Mouse (Mus musculus) gastrocnemius, postnatal 4 days (tissue): ENCODE results near the gene Amotl2. TPM values are rescaled to one million over a fixed set of nuclear protein-coding genes. Genes with fewer than 3 reads are reported as not detected.

Experiments
- DNase-seq, 2 experiments: peaks; one replicate each; pipeline ENCODE4 v3.0.0; 2021 to 2022; ENCODE audit warnings: low spot score in 2 of 2, mixed read lengths in 2 of 2
- long read RNA-seq, 2 experiments: library from polyadenylated mRNA; stranded (forward); transcript quantifications; one replicate each; pipeline ENCODE4 v2.0.0; 2021
- total RNA-seq, 2 experiments: library from RNA; stranded (reverse); gene quantifications; 2 replicates each; pipeline ENCODE4 v1.2.3; 2021

Gene Amotl2
- 10 to 100 TPM; 58.1 to 61.2 TPM for total RNA-seq
- long read RNA-seq, experiment 1, full-length matches to known transcripts, result 48 of 74 reads
- long read RNA-seq, experiment 1, partial matches to known transcripts, result 13 of 74 reads
- long read RNA-seq, experiment 1, other reads (novel, unspliced or antisense), result 13 of 74 reads
- long read RNA-seq, experiment 2, full-length matches to known transcripts, result 72 of 110 reads
- long read RNA-seq, experiment 2, partial matches to known transcripts, result 20 of 110 reads
- long read RNA-seq, experiment 2, other reads (novel, unspliced or antisense), result 18 of 110 reads

DNA sequence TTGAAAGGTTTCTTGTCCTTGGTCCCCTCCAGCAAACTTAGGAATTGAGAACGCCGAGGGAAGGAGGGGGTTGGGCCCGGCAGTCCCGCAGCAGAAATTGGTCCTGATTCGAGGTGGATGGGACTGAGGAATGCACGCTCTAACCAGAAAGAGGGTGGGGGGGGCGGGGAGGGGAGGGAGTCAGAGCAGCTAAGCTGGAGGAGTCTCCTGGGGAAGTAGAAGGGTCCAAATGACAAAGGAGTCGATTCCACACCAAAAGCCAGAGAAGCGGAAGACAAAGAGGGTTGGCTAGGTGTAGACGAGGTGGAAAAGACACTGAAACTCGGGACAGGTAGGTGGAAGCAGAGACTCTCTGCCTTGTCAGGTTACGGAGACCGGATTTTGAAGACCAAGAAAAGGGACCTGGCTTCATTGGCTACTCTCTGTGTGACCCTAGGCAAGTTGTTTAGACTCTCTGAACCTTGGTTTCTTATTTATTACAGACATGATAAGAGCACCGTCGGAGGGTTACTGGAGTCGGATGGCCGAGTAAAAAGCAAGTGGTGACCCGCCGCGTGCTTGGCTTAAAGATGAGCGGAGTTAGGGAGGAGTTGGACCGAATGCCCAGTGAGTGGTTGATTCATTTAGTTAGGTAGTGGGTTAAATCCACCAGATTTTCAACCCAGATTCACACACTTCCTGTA lies at the start of gene Amotl2:
Gene Amotl2, plus strand, starts transcription at position 192 of the 683 bp plus-strand sequence.
- DNase-seq, result no peak

DNA sequence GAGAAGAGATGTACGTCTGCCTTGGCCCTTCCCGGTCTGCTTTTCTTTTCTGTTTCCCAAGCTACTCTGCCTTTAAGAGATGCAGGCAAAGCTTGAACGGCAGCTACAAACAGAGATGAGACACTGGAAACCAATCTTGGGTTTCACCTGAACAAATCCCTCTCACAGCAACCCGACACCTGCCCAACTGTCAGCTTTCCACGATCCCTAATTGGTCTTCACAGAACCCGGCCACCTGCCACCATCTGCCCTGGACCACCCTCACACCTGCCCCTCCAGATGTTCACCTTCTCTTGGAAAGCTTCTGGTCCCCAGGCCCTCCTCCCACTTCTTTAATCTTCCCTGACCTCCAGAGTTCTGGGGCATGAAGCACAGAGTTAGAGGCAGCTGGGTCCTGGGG lies 48.4 kb upstream of the Amotl2 start:
- DNase-seq, result no peak

DNA sequence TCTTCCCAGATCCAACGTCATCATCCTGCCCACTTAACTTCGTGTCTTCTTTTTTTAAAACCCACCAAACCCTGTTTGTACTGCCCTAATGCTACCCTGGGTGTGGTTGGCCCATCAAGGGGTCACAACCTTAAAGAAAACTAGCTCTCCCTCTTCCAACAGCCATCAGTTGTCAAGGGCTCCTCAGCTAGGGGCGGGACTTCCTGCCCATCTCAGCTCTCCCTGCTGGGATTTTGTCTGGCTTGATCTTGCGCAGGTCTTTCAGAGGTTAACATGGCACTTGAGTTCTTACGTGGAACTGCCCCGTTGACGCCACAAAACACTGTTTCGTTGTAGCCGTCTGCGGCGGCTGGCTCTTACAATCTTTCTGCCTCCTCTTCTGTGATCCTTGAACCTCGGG lies 47.6 kb upstream of the Amotl2 start:
- no peak for DNase-seq

DNA sequence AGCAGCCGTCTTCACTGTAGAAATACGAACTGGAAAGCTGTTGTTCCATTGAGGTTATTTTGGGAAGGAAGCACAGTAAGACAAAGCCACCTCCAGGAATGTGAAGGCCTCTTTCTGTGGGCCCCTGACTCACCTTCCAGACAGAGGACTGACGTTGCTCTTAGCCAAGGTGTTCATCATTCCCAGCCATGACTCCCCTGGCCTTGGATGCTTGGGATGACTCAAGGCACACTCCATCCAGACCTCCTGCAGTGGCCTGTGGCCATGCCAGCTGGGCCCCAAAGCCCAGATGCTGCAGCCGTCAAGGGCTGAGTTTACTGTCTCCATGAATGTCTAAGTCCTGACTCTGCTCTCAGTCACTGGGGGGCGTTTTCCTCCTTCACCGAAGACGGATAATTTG lies 43.1 kb upstream of the Amotl2 start:
- DNase-seq, result no peak

DNA sequence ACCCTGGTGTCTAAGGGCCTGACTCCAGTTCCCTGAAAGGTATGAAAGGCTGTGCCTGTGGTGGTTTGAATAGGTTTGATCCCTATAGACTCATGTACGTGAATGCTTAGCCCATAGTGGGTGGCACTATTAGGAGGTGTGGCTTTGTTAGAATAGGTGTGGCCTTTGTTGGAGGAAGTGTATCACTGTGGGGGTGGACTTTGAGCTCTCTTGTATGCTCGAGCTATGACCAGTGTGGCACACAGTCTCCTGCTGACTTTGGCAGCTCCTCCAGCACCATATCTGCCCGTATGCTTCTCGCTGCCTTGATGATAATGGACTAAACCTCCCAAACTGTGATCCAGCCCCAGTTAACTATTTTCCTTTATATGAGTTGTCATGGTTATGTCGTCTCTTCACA lies 40.5 kb upstream of the Amotl2 start:
- DNase-seq, result no peak

DNA sequence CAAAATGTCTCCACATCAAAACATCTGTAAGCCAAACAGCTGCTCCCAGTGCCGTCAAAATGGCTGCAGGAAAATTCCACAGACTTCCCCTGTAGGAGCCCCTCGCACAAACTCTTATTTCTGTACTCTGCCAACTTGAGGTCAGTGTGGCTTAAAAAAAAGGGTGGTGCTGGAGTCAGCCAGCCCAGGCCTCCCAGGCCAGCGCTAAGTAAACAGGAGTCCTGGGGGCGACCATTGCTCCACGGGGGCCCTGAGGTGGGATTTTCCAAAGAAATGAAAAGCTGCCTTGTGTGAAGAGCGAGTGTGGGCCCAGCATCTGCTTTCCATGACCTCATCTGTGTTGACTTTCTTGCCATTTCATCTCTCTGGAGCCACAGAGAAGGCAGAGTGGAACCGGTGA lies 35.0 kb upstream of the Amotl2 start:
- DNase-seq, result no peak

DNA sequence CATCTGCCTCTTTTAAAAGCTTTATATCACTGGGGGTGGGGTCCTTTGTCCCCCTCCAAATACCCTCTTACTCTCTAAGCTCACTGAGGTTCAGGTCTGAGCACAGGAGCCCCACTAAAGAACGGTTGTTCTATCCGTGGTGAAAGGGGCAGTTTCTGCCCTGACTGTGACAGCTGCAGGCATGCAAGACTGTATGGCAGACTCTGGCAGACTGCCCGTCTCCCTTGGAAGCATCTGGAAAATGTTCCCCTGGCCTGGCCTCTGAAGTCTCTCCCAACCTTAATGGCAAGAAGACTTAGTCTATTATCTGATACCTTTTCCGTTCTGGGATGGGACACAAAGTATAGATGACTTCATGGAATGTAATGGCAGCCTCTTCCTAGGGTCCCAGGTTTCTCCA lies 28.5 kb upstream of the Amotl2 start:
- DNase-seq, result peak in 1 of 2 experiments; percentile 67

DNA sequence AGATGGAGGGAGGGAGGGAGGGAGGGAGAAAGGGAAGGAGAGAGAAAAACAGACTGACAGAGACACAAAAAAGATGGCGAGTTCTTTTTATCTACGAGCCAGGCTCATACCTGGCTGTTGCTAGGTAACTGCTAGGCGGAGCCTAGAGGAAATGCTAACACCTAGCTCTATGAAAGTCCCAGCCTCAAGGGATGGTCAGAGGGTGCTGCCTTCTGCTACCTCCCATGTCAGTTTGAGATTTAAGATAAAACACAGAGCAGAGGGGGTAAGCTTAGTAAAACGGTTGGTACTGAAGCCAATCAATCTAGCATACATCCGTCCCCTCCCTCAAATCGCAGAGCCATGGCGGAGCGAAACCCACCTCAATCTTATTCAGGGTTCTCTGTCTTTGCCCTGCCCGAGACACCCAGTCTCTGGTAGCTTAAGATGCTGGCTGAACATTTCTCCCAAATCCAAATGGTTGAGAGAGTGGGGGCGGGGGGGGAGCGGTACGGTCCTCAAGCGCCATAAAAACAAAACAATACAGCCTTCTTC lies 27.0 kb upstream of the Amotl2 start:
- DNase-seq, result no peak

DNA sequence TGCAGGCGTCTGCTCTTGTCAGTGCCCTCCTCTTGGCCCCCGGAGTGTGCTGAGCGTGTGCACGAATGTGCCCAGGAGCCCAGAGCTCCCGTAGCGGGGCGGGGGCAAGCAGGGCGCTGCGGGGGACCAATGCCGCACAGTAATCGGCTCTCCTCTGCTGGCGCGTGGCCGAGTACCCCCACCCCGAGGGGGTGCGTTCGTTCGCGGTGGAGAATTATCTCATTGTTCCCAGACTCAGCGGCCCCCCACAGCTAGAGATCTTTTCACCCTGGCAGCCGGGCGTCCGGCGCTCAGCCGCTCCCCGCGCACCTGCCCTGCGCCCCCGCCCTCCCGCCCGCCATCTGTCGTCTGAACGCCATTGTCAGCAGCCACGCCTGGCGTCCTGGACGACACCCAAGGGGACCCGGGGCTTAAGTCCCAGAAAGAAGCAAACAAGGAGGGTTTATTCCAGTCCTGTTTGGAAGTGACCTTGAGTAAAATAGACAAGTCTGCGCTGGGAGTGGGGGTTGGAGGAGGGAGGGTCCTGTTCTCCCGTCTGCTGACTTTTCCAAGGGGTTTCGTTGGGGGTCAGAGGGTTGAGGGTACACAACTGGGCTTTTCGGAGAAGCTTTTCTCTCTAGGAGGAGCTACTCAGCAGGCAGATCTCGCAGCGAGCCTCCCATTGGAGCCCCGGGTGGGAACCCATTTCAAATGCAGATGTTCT lies 26.4 kb upstream of the Amotl2 start:
- DNase-seq, result peak; percentile 56 to 69

DNA sequence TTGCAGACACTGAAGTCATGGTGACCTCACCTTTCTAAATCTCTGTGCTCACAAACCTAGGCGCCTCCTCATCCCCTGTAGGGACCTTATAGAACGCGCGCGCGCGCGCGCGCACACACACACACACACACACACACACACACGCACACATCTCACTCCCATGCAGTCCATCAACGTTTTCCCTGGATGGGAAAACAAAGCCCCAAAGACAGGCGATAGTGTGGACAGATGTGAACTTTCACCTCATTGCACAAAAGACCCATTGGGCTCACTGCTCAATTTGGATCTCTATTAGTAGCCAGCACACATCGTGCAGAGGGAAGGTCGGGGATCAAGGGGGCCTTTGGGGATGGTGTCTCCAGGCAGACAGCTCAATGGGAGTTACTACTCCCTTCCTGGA lies 25.6 kb upstream of the Amotl2 start:
- DNase-seq, result no peak

DNA sequence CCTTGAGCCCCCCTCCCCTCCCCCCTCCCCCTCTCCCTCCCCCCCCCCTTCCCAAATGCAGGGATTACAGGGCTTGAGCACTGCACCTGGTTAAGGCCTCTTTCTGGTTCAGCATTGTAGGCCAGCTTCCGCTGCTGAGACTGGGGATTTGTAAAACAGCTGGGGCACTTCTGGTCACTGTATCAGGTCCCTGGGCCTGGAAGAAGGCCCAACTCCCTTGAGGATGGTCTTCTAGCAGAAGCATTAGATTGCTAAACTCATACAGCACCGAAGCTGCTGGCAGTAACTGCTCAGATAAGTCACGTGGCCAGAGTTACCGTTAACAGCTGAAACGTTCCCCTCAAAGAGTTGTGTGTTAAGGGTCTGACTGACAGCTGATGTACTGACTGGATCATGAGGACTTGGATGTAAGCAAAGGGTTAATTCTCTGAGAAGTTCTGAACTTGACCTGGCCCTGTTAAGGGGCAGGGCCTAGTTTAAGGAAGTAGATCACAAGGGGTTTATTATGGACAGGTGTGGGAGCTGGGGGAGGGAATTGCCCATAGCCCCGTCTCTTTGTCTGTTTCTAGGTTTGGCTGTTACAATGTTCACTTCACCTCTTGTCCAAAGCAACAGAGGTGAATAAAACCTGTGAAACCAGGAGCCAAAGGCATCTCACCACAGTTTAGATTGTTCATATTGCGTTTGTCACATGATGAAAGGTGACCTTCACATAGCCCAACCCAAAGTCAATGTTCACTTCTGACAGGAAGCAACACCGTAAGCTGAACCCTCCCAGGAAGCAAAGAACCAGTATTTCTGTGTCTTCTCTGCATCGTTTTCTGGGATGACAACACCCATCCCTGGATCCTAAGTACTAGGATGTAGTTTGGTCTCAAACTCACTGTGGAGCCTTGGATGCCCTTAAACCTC lies 23.7 kb upstream of the Amotl2 start:
- DNase-seq, result peak in 1 of 2 experiments; percentile 58

DNA sequence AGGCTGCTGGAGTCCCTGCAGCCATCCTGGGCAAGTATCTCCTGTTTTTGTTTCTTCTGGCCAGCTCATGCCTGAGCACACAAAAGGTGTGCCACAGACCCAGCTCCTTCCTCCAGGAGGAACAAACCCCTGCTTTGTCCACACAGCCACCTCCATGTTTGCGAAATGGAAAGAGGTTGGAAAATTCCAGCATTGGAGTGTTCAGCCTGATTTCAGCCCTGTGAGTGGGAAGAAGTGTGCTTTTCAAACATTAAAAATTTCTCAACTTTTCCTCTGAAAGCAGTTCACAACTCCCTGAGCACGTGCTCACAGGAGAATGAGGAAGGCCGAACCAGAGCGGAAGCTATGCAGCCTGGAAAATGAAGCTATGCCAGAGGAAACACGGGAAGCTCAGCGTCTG lies 15.4 kb upstream of the Amotl2 start:
- DNase-seq, result no peak

DNA sequence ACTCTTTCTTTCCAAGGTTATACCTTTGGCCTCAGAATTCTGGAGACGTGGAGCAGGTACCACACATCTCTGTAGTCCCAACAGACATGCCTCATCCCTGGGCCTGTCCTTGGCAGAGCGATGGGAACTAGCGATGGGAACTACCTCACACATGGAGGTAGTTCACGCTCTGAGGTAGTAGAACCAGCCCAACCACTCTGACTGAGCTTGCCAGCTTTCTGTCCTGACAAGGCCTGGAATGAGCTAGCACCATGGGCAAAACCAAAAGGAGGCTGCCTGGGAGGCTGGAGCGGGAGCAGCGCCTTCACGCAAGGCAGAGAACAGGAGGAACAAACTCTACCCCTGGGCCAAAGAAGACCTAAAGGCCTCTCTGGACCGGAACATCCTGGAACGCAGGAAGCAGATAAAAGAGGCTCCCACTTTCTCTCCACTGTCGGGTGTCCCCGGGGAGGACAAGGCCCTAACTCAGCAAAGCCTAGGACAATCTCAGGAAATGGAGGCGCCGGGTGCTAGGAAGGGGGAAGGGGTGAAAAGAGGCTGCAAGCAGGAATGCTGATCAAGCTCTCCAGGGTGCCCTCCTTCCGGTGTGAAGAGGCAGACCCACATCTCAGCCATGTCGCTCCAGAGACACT lies 6.9 kb upstream of the Amotl2 start:
- no peak for DNase-seq

DNA sequence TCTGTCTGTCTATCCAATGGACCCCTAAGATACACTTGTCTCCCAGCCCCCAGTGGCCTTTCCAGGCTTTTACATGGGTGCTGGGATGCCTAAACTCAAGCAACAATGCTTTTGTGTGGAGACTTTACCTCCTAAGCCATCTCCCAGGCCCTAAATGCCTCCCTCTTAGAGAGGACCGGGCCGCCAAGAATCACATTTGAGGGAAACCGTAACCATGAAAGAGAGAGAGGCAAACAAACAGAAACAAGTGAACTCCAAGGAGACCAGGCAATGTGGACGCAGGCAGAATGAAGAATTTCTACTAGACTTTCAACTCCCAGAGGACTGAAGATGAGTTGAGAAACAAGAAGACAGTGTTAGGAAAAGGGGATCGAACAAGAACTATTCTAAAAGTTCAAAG lies 6.0 kb upstream of the Amotl2 start:
- DNase-seq, result no peak

DNA sequence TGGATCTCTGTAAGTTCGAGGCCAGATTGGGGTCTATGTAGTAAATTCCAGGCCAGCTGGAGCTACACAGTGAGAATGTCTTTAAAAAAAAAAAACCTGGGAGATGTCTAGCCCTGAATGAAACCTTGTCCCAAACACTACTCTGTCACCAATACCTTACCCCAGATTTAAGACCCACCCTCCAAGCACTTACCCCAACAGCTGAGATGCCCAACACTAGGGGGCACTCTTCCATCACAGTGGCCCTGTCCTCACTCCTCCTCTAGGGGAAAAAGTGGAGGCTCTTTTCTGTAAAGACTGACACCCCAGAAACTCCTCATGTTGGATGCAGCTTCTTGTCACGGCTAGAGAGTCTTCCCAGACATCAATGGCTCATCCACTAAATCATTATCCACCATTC lies 2.7 kb upstream of the Amotl2 start:
- DNase-seq, result no peak

DNA sequence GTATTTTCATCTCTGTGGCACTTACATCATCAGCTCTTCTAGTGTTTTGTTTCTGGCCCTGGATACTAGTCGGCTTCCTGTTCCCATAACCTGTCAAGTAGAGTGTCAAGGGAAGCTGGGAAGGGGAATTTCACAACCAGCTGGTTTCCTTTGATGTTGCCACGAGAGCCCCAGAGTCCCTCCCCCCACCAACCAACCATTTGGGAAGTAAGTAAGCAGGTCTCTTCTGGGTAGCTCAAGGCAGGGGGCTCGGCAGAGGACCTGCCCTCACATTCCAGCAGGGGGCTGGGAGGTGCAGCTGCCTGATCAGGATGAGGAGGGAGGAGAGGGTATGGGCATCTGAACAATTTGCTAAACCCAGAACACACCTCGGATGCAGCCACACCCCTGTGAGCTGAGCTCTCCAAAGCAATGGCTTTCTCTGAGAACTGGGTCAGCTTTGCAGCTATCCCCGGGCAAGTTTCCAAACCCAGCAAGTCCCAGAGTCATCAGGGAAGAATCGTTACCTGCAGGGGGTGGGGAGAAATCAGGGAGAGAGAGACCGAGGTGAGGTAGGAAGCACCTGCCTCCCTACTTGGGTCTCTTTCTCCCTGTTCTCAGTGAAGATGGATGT lies 1.5 kb upstream of the Amotl2 start:
- no peak for DNase-seq

DNA sequence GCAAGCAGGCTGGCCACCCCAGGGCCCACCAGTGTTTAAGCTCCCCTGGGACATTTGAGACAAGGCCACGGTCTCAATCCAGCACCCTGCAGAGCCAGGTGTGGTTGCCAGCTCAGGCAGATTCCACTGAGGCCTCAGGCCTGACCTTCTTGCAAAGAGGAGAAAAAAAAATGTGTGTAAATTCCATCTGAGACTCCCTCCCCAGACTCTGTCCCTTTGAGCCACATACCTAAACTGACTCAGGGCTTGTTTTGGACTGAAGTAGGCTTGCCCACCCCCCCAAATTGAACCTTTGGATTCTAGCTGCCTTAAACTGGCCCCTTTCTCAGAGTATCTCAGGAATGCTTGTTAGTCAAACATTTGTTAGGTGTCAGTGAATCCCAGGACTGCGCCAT lies 969 bp upstream of the Amotl2 start:
- DNase-seq, result no peak

DNA sequence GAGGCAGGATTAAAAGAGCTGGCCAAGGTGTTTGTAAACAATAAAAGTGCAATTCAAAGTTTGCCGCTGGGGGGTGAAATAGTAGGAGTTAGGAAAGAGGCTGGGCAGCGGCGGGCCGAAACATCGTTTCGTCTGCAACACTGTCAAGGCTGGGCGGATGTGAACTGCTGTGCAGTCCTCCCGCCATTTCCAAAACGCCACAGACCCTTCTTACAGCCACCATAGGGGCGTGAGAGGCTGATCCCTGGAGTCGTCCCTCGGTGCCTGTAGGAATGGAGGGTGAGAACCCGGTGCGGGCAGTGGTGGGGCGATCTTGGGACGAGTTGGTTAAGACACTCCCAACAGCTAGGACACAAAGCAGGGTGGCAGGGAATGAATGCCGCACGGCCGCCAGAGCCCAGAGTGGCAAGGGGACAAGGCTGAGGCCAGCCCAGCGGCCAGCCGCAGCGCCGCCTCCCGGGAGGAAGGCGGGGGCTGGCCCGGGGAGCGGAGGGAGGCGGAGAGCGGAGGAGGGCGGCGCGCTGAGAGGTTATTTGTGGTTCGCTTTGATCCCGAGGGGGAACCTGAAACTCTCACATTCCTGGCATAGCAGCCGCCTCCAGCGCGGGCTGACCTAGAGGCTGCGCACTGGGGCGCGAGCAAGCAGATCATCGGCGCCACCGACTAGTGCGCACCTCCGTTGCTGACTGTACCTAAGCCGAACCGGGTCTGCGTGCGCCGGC lies 853 bp downstream of the Amotl2 start:
- DNase-seq, result peak; percentile 85 to 93

DNA sequence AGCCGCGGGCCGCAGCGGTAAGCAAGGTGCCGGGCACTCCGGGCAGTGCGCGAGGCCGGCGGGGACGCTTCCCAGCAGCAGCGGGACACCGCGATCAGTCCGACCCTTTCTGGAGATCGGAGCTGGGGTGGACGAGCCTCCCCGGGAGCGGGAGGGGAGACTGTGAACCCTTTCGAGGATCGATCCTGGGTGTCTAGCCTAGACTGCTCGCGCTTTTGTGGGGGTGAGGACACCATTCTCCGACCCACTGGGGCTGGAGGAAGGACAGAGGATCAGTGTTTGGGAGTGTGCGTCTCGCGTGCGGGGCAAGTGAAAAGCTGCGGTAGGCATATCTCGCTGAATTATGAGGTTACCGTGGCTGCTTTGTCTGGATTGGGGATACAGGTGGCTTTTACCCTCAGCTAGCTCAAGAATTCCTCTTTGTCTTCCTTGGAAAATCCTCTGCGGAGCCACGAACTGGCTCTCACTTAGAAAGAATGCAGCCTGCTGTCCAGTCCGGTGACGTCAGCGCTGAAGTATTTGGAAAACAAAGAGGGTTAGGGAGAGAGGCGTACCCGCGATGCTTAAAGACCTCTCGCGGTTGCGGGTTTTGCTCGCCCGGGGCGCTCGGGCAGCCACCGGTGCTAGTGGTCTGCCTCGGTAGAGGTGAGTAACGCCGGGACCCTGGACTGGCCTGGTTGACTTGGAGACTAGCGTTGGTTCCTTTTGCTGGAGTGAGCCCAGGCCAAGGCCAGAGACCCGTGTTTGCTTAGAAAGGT lies 1.6 kb downstream of the Amotl2 start:
- peak; percentile 76 to 89 for DNase-seq
